8 mouse cellular contexts compared by ENCODE assay signal in the genomic region with DNA sequence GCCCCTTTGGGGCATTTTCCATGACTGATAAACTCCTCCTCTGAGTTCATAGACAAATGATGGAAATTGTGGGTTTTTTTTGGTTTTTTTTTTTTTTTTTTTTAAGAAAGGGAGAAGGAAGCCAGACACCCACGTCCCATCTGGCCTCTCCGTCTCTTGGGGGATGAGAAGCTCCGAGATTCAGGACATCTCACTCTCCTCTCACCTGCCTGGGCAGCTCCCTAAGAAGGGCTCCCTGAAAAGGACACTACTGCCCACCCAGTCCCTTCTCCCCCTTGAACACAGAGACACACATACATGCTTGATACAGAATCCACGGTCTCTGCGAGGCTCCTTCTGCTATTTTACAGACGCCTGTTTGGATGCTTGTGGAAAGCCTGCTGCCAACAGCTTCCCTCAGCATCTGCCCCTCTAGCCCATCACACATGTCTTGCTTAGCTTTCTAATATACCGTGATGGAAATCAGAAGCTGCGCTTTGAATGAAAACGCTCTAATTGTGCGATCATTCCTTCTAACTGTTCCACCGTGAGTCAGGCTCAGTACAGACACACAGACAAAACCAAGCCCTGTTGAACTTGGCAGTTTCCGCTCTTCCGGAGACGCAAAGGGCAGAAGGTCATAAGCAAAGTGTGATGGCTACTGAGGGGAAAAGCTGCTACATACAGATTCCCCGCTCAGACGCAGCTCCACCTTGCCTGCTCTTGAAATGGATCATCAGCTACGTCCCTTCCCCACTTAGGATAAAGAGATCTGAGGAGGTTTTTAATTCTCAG.
A peak's percentile ranks its signal among the peaks of the same experiment; 100 is the strongest.
DNase-seq lines count a peak whose midpoint lies in the region; ATAC-seq and TF ChIP-seq lines count a peak whose summit lies in the region.
"Had no signal": no experiment of that assay in that cellular context is flagged by ENCODE, and none has a peak within 500 bp of the region (broad histone marks: within the 10 kb centered on the region; RNA-seq: fewer than 3 reads in every experiment).

No protein-coding gene starts in this region.

- H3K4me2 ChIP-seq in hindbrain, postnatal 0 days (ENCODE audit: low read depth, low read length) = peak overlapping the region; percentile 42
- H3K4me2 ChIP-seq in midbrain, embryonic 16.5 days (ENCODE audit: low read length) = peak overlapping the region; percentile 39
- H3K4me2 ChIP-seq: heart, embryonic 15.5 days had no signal

- H3K27me3 ChIP-seq in hindbrain, postnatal 0 days (ENCODE audit: insufficient read depth, low read length) = no peaks in the 10 kb centered on the region
- no peaks in the 10 kb centered on the region for H3K27me3 ChIP-seq in midbrain, embryonic 16.5 days (ENCODE audit: control insufficient read depth, insufficient read depth, low read depth, low read length)
- H3K27me3 ChIP-seq: heart, embryonic 15.5 days had no signal

- no peak overlapping the region for H3K4me3 ChIP-seq in ES-E14 (ENCODE audit: insufficient read depth in 1 of 2, low read depth in 1 of 2, low read length in 2 of 2, poor library complexity in 1 of 2, severe bottlenecking in 1 of 2)
- H3K4me3 ChIP-seq in cortical plate, adult 2 months (ENCODE audit: insufficient read depth, low read length) = no peak overlapping the region
- H3K4me3 ChIP-seq in hindbrain, postnatal 0 days (ENCODE audit: low read length) = 0 out of 2 replicates have a peak overlapping the region, but pooled peaks have one; percentile 4
- no peak overlapping the region for H3K4me3 ChIP-seq in midbrain, embryonic 16.5 days (ENCODE audit: low read depth, low read length)
- H3K4me3 ChIP-seq: heart, embryonic 15.5 days had no signal

- TF ChIP-seq POLR2A in cortical plate, adult 2 months (IDR thresholded peaks at IDR 0.05; ENCODE audit: extremely low read depth, insufficient read depth, low read length) = no peak

- H3K36me3 ChIP-seq in ES-E14 (ENCODE audit: control insufficient read depth, insufficient read depth, low read length, poor library complexity, severe bottlenecking) = no peaks in the 10 kb centered on the region
- H3K36me3 ChIP-seq in hindbrain, postnatal 0 days (ENCODE audit: insufficient read depth, low read length) = no peaks in the 10 kb centered on the region
- no peaks in the 10 kb centered on the region for H3K36me3 ChIP-seq in midbrain, embryonic 16.5 days (ENCODE audit: control insufficient read depth, insufficient read depth, low read length)
- H3K36me3 ChIP-seq: heart, embryonic 15.5 days had no signal

- 36% methylated on average over 17 of the region's 17 CpGs for WGBS in hindbrain, postnatal 0 days
- WGBS in midbrain, embryonic 16.5 days = 36% methylated on average over 17 of the region's 17 CpGs

- peaks cover 0 to 8% of the 10 kb centered on the region in 2 experiments; a peak in 2 of 4 replicates for H3K4me1 ChIP-seq in ES-E14 (ENCODE audit: control insufficient read depth in 2 of 2, insufficient read depth in 2 of 2, low read length in 2 of 2, poor library complexity in 1 of 2)
- peaks cover 5% of the 10 kb centered on the region; the same call in 1 of the 2 replicates for H3K4me1 ChIP-seq in cortical plate, adult 2 months (ENCODE audit: control insufficient read depth, insufficient read depth, low read length)
- peaks cover 8% of the 10 kb centered on the region for H3K4me1 ChIP-seq in hindbrain, postnatal 0 days (ENCODE audit: insufficient read depth, low read length)
- H3K4me1 ChIP-seq in midbrain, embryonic 16.5 days (ENCODE audit: control insufficient read depth, insufficient read depth, low read length) = peaks cover 38% of the 10 kb centered on the region

- peak overlapping the region; percentile 14 for H3K9ac ChIP-seq in ES-E14 (ENCODE audit: insufficient read depth, low read depth, low read length, poor library complexity, severe bottlenecking)
- peak overlapping the region; percentile 45; the same call in 1 of the 2 replicates for H3K9ac ChIP-seq in hindbrain, postnatal 0 days (replicated peaks; ENCODE audit: low read length)
- H3K9ac ChIP-seq in midbrain, embryonic 16.5 days (ENCODE audit: low read depth, low read length) = peak overlapping the region; percentile 57
- H3K9ac ChIP-seq: heart, embryonic 15.5 days had no signal

- in situ Hi-C loops in ES-E14 (cut with MboI; ENCODE audit: low sequenced_read_pairs in 2 of 2, unreplicated experiment in 2 of 2) = no loop called here

- H3K9me3 ChIP-seq in ES-E14 (ENCODE audit: control insufficient read depth, insufficient read depth, low read depth, low read length) = no peaks in the 10 kb centered on the region
- H3K9me3 ChIP-seq in hindbrain, postnatal 0 days (ENCODE audit: low read length) = no peaks in the 10 kb centered on the region
- H3K9me3 ChIP-seq in midbrain, embryonic 16.5 days (replicated peaks; ENCODE audit: control insufficient read depth, low read length, poor library complexity, severe bottlenecking) = peaks cover 5% of the 10 kb centered on the region; the same call in 1 of the 2 replicates
- H3K9me3 ChIP-seq: heart, embryonic 15.5 days had no signal

- no peak overlapping the region for H3K27ac ChIP-seq in ES-E14 (ENCODE audit: insufficient read depth, low read depth, low read length, poor library complexity, severe bottlenecking)
- peak overlapping the region; percentile 26; the same call in 1 of the 2 replicates for H3K27ac ChIP-seq in cortical plate, adult 2 months (ENCODE audit: insufficient read depth, low read length)
- H3K27ac ChIP-seq in hindbrain, postnatal 0 days = peak overlapping the region; percentile 70
- H3K27ac ChIP-seq in midbrain, embryonic 16.5 days (ENCODE audit: low read length) = peak overlapping the region; percentile 89
- H3K27ac ChIP-seq: heart, embryonic 15.5 days had no signal

- TF ChIP-seq CTCF in cortical plate, adult 2 months (IDR thresholded peaks at IDR 0.05; ENCODE audit: extremely low read depth, insufficient read depth, low read length) = no peak
- no peak for TF ChIP-seq CTCF in hindbrain, postnatal 0 days (IDR thresholded peaks at IDR 0.05; ENCODE audit: low read depth)

- peak; percentile 13; the same call in 1 of the 2 replicates for ATAC-seq in hindbrain, postnatal 0 days
- peak; percentile 31 for ATAC-seq in midbrain, embryonic 16.5 days

- no peak for DNase-seq in ES-E14 (ENCODE audit: low read depth, low spot score)
- peak; percentile 56 for DNase-seq in hindbrain, postnatal 0 days (ENCODE audit: low spot score)
- no peak for DNase-seq in urinary bladder, postnatal 25 days (ENCODE audit: low spot score)
- DNase-seq in urinary bladder, postnatal 36 days (ENCODE audit: low spot score in 2 of 2) = no peak
- no peak for DNase-seq in gastrocnemius, adult 18-20 months (ENCODE audit: low spot score)

TF ChIP-seq in ES-E14, 5 proteins besides CTCF, POLR2A, EP300 and RAD21:
- no peak for TF ChIP-seq CHD2 (IDR thresholded peaks at IDR 0.05; ENCODE audit: low read depth, low read length)
- no peak for TF ChIP-seq MAFK (IDR thresholded peaks at IDR 0.05; ENCODE audit: insufficient read depth, low read depth, low read length)
- no peak for TF ChIP-seq ZNF384 (IDR thresholded peaks at IDR 0.05; ENCODE audit: low read depth, low read length)
- no peak for TF ChIP-seq HCFC1 (IDR thresholded peaks at IDR 0.05; ENCODE audit: borderline replicate concordance, insufficient read depth, low read length)
- no peak for TF ChIP-seq ZC3H11A (IDR thresholded peaks at IDR 0.05; ENCODE audit: borderline replicate concordance, low read depth, low read length)
